Mouse (Mus musculus) CH12.LX (cell line): ENCODE data around the gene Chrdl2. TPM values are rescaled to one million over a fixed set of nuclear protein-coding genes. Genes with fewer than 3 reads are reported as not detected.

Experiments
- DNase-seq: peaks from one replicate; pipeline ENCODE4 v3.0.0-alpha.2; 2013; ENCODE audit errors: extremely low read depth
- H3K27ac ChIP-seq: 2 replicates; pipeline ENCODE4 v1.5.1; 2012; ENCODE audit warnings: low read depth, mild to moderate bottlenecking, control low read depth, moderate library complexity; ENCODE audit not compliant: insufficient read depth
- H3K27me3 ChIP-seq: replicated peaks from 2 replicates; pipeline ENCODE3; 2012; ENCODE audit warnings: inconsistent platforms
- H3K36me3 ChIP-seq, 2 experiments: replicated peaks in 1 of 2; 2 replicates each; pipeline versions ENCODE3 to v1.6.1; 2012; ENCODE audit warnings: inconsistent platforms in 1 of 2, low read length in 1 of 2, mild to moderate bottlenecking in 1 of 2, mixed read lengths in 1 of 2, moderate library complexity in 1 of 2; ENCODE audit not compliant: control insufficient read depth in 1 of 2, insufficient read depth in 1 of 2
- H3K4me1 ChIP-seq, 2 experiments: 2 replicates each; pipeline ENCODE4 v1.6.1; 2012; ENCODE audit warnings: inconsistent platforms in 1 of 2, moderate library complexity in 1 of 2; ENCODE audit not compliant: insufficient read depth in 2 of 2, control insufficient read depth in 1 of 2
- H3K4me2 ChIP-seq: 2 replicates; pipeline ENCODE4 v1.6.1; 2012; ENCODE audit warnings: low read depth, mild to moderate bottlenecking, control low read depth; ENCODE audit not compliant: poor library complexity, insufficient read depth, severe bottlenecking
- H3K4me3 ChIP-seq, 3 experiments: fragments of 150-350 bp in 1 of 3; sonication (generic) in 1 of 3; replicated peaks in 1 of 3; 2 replicates each; pipeline versions ENCODE3 to v1.5.1; 2011 to 2012; ENCODE audit warnings: low read depth in 2 of 3, low read length in 2 of 3, mild to moderate bottlenecking in 2 of 3, moderate library complexity in 2 of 3, control low read depth in 1 of 3, improper control_type of control experiment in 1 of 3, inconsistent platforms in 1 of 3, mixed read lengths in 1 of 3; ENCODE audit not compliant: poor library complexity in 1 of 3
- H3K79me2 ChIP-seq: replicated peaks from 2 replicates; pipeline ENCODE4 v1.6.1; 2012; ENCODE audit warnings: mild to moderate bottlenecking, moderate library complexity; ENCODE audit not compliant: control insufficient read depth, poor library complexity, insufficient read depth, severe bottlenecking; ENCODE audit errors: extremely low read depth
- H3K9ac ChIP-seq: 2 replicates; pipeline ENCODE4 v1.6.1; 2012; ENCODE audit warnings: low read depth, mild to moderate bottlenecking, control low read depth, moderate library complexity; ENCODE audit not compliant: insufficient read depth
- H3K9me3 ChIP-seq: replicated peaks from 2 replicates; pipeline ENCODE3; 2012; ENCODE audit warnings: low read length, inconsistent platforms, mixed read lengths
- CHD1 ChIP-seq: IDR thresholded peaks from 2 replicates; pipeline ENCODE4 v1.6.1; 2012; ENCODE audit warnings: low read depth, low read length, improper control_type of control experiment, inconsistent platforms
- GABPA ChIP-seq: IDR thresholded peaks from 2 replicates; pipeline ENCODE4 v1.6.1; 2012; ENCODE audit warnings: low read depth, low read length, improper control_type of control experiment, inconsistent platforms; ENCODE audit not compliant: insufficient replicate concordance
- HCFC1 ChIP-seq: IDR thresholded peaks from 2 replicates; pipeline ENCODE4 v1.6.1; 2012; ENCODE audit warnings: low read depth, mild to moderate bottlenecking, inconsistent platforms, low read length, improper control_type of control experiment
- MAX ChIP-seq: IDR thresholded peaks from 2 replicates; pipeline ENCODE4 v1.6.1; 2011; ENCODE audit warnings: low read length, improper control_type of control experiment
- MAZ ChIP-seq: IDR thresholded peaks from 2 replicates; pipeline ENCODE4 v1.6.1; 2012; ENCODE audit warnings: low read depth, mild to moderate bottlenecking, inconsistent platforms, low read length, improper control_type of control experiment, moderate library complexity
- MXI1 ChIP-seq: IDR thresholded peaks from 2 replicates; pipeline ENCODE4 v1.6.1; 2011; ENCODE audit warnings: mild to moderate bottlenecking, low read depth, low read length, improper control_type of control experiment
- NELFE ChIP-seq: IDR thresholded peaks from 2 replicates; pipeline ENCODE4 v1.6.1; 2011; ENCODE audit warnings: low read depth, low read length, improper control_type of control experiment
- PAX5 ChIP-seq: IDR thresholded peaks from 2 replicates; pipeline ENCODE4 v1.6.1; 2012; ENCODE audit warnings: low read length, inconsistent platforms, mixed read lengths
- POLR2A ChIP-seq: IDR thresholded peaks from 2 replicates; pipeline ENCODE4 v1.6.1; 2011; ENCODE audit warnings: low read depth, mild to moderate bottlenecking, improper control_type of control experiment, low read length
- SIN3A ChIP-seq: IDR thresholded peaks from 2 replicates; pipeline ENCODE4 v1.6.1; 2012; ENCODE audit warnings: low read length, improper control_type of control experiment, inconsistent platforms
- TBP ChIP-seq: conservative IDR thresholded peaks from 2 replicates; pipeline ENCODE4 v1.6.1; 2011; ENCODE audit warnings: low read depth, low read length, improper control_type of control experiment
- ZMIZ1 ChIP-seq: IDR thresholded peaks from 2 replicates; pipeline ENCODE4 v1.6.1; 2012; ENCODE audit warnings: low read depth, mild to moderate bottlenecking, inconsistent platforms, low read length, improper control_type of control experiment
- ZNF384 ChIP-seq: IDR thresholded peaks from 2 replicates; pipeline ENCODE4 v1.6.1; 2012; ENCODE audit warnings: low read depth, low read length, improper control_type of control experiment, inconsistent platforms
- dilution Hi-C: fragments of 300-500 bp; cut with MboI; formaldehyde crosslinking; loops from 2 replicates; pipeline ENCODE4 v1.14.3; 2020; ENCODE audit warnings: low sequenced_read_pairs; ENCODE audit not compliant: extremely low pct_unique_long_range_greater_than_20kb, extremely low pct_ligation_motif_present
- in situ Hi-C: fragments of 300-500 bp; cut with MboI; formaldehyde crosslinking; loops from 3 replicates; pipeline ENCODE4 v1.14.3; 2019; ENCODE audit warnings: low sequenced_read_pairs, low pct_ligation_motif_present, low pct_unique_long_range_greater_than_20kb, mixed read lengths
- polyA plus RNA-seq: library from polyadenylated mRNA; unstranded; fragments of >175 nt; gene quantifications from 2 replicates; pipeline ENCODE4 v1.2.1, GENCODE M21; 2012; ENCODE audit warnings: low read depth; ENCODE audit not compliant: insufficient read length
- total RNA-seq, 2 experiments: library from RNA; depleted of rRNA; stranded (reverse); fragments of 300-350 nt in 1 of 2; fragments of >200 nt in 1 of 2; gene quantifications; 2 replicates each; pipeline ENCODE4 v1.2.3; 2012 to 2014

The Chrdl2 gene
- total and polyA plus RNA-seq, 3 experiments, result not detected

- Histone ChIP-seq H3K4me1 (peaks cover 6 to 47% of the 10 kb centered on the region in 2 experiments; a peak in 3 of 4 replicates), H3K9me3 (no peaks in the 10 kb centered on the region), H3K4me3 (no peak overlapping the region), H3K36me3 (peaks cover 0 to 17% of the 10 kb centered on the region in 2 experiments), H3K4me2 (no peak overlapping the region), H3K79me2 (no peaks in the 10 kb centered on the region), H3K27ac (no peak overlapping the region), H3K9ac (no peak overlapping the region), H3K27me3 (no peaks in the 10 kb centered on the region)
- dilution Hi-C loops (no loop called here), in situ Hi-C loops (no loop called here)
- DNase-seq, result no peak
- TF ChIP-seq CHD1 (no peak), GABPA (no peak), HCFC1 (no peak), NELFE (no peak), ZMIZ1 (no peak), MAX (no peak), PAX5 (no peak), TBP (no peak), POLR2A (no peak), SIN3A (no peak), ZNF384 (no peak), MXI1 (no peak)
Measured at GRCm38 (mm10) chr7:99961518-99961917, 44.5 kb upstream of the Chrdl2 start.

DNA sequence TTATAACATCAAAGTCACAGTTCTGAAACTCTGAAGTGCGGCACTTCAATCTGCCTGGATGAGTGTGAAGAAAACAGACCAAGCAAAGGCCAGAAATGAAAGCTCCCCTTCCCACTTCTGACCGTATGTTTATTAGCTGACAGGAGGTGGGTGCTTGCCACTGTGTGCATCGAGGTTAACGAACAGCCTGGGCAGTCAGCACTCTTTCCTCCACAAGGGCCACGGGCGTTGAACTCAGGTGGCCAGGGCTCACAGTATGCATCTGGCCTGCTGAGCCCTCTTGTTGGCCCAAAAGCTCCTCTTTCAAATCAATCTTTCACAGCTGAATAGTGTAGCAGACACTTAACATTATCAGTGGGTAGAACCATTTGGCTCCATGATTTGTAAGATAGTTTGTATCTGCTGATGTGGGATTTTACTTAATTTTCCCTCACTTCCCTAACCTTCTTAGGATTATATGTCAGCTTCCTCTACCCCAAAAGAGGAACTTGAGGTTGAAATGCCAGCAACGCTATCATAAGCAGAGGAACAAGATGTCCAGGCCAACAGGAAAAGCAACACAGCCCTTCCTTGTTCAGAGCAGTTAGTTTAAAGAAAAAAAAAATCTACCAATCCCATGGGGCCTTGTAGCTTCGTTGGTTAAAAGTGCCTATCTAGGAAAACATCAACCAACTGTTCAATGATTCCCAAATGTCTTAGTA lies 43.3 kb upstream of the Chrdl2 start:
- H3K9me3 ChIP-seq, result no peaks in the 10 kb centered on the region
- dilution Hi-C loops (no loop called here), in situ Hi-C loops (no loop called here)
- peaks cover 1% of the 10 kb centered on the region; the same call in 1 of the 2 replicates for H3K79me2 ChIP-seq
- no peak overlapping the region for H3K4me2 ChIP-seq
- H3K9ac ChIP-seq, result no peak overlapping the region
- no peak overlapping the region for H3K4me3 ChIP-seq
- DNase-seq, result no peak
- peaks cover 0 to 15% of the 10 kb centered on the region in 2 experiments for H3K36me3 ChIP-seq
- H3K27me3 ChIP-seq, result no peaks in the 10 kb centered on the region
- no peak overlapping the region for H3K27ac ChIP-seq
- TF ChIP-seq ZNF384 (peak; percentile 21; the same call in 1 of the 2 replicates), MAZ (no peak), SIN3A (no peak)
- TF ChIP-seq, all 38 proteins: peak for 1
- peaks cover 6 to 44% of the 10 kb centered on the region in 2 experiments; a peak in 3 of 4 replicates for H3K4me1 ChIP-seq
